Comparison of ENCODE assay signal across 8 mouse cellular contexts in the genomic region with DNA sequence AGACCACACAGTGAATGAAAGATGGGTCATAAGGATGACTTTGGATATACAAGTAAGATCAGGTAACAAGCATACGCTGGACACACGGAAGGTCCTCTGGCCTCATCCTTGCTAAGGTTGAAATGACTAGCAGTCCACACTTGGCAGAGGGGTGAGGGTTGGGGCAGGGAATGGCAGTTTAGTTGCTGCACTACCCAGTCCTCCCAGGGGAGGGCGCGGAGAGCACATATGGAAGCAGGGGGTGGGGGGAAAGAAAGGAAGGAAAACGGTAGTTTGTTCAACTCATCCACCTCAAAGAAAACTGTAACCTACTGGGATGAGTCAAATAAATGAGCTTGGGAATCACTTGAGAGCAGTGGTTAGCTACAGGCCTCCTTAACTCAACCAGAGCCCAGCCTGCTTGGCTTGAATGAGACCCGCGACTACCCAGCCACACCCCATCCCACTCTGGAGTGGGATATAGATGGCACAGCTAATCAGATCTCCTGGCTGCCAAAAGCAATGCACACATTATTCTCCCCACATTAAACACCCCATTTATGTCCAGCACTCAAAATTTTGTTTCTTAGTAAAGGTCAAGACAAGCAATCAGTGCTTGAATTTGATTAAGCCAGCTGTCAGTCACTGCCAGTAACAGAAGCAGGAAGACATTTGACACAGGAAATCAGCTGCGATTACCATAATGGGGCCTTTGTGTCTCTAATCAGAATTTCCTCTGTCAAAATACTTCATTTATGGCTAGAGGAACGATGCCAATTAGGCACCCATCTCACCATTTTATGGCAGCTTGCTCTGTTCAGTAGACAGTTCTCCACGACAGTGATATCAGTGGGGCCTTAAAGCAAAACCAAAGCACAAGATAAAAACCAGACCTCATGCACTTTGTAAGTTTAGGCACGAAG. TPM values are rescaled to one million over a fixed set of nuclear protein-coding genes. Genes with fewer than 3 reads are reported as not detected.
DNase-seq lines count a peak whose midpoint lies in the region; ATAC-seq lines count a peak whose summit lies in the region.

No protein-coding gene starts in this region.

- peak; percentile 91 for DNase-seq in heart, adult 11 months
- DNase-seq in heart, adult 8-10 months (ENCODE audit: low spot score): no peak
- DNase-seq in urinary bladder, adult 2 months (ENCODE audit: low spot score): peak; percentile 27
- DNase-seq in urinary bladder, postnatal 4 days (ENCODE audit: low spot score in 2 of 2): no peak
- DNase-seq in embryonic facial prominence, embryonic 11.5 days (ENCODE audit: low spot score): peak; percentile 66
- DNase-seq in hindbrain, embryonic 14.5 days (ENCODE audit: low spot score): no peak
- peak; percentile 35 for DNase-seq in urinary bladder, postnatal 25 days (ENCODE audit: low spot score)

- no peaks in the 10 kb centered on the region for H3K27me3 ChIP-seq in embryonic facial prominence, embryonic 11.5 days (ENCODE audit: control insufficient read depth, insufficient read depth, low read length)
- H3K27me3 ChIP-seq in hindbrain, embryonic 14.5 days (ENCODE audit: control insufficient read depth, insufficient read depth, low read length): no peaks in the 10 kb centered on the region

- no peak overlapping the region for H3K27ac ChIP-seq in embryonic facial prominence, embryonic 11.5 days (replicated peaks; ENCODE audit: low read depth, low read length)
- no peak overlapping the region for H3K27ac ChIP-seq in hindbrain, embryonic 14.5 days

- no peak overlapping the region for H3K4me3 ChIP-seq in embryonic facial prominence, embryonic 11.5 days (ENCODE audit: low read depth, low read length)
- no peak overlapping the region for H3K4me3 ChIP-seq in hindbrain, embryonic 14.5 days (replicated peaks; ENCODE audit: low read length)

- H3K9ac ChIP-seq in embryonic facial prominence, embryonic 11.5 days (replicated peaks; ENCODE audit: low read length): no peak overlapping the region
- no peak overlapping the region for H3K9ac ChIP-seq in hindbrain, embryonic 14.5 days

- no peaks in the 10 kb centered on the region for H3K36me3 ChIP-seq in embryonic facial prominence, embryonic 11.5 days (replicated peaks; ENCODE audit: control insufficient read depth, insufficient read depth, low read depth, low read length)
- no peaks in the 10 kb centered on the region for H3K36me3 ChIP-seq in hindbrain, embryonic 14.5 days (replicated peaks; ENCODE audit: control insufficient read depth, insufficient read depth)

- no peaks in the 10 kb centered on the region for H3K4me1 ChIP-seq in embryonic facial prominence, embryonic 11.5 days (ENCODE audit: control insufficient read depth, insufficient read depth, low read length)
- no peaks in the 10 kb centered on the region for H3K4me1 ChIP-seq in hindbrain, embryonic 14.5 days (replicated peaks; ENCODE audit: control insufficient read depth, insufficient read depth, low read length)

- 40% methylated on average over 11 of the region's 11 CpGs for WGBS in embryonic facial prominence, embryonic 11.5 days
- WGBS in hindbrain, embryonic 14.5 days: 61% methylated on average over 11 of the region's 11 CpGs

- no peaks in the 10 kb centered on the region for H3K9me3 ChIP-seq in embryonic facial prominence, embryonic 11.5 days (replicated peaks; ENCODE audit: control insufficient read depth, low read length)
- no peaks in the 10 kb centered on the region for H3K9me3 ChIP-seq in hindbrain, embryonic 14.5 days (ENCODE audit: control insufficient read depth, low read length)

- no peak overlapping the region for H3K4me2 ChIP-seq in embryonic facial prominence, embryonic 11.5 days (ENCODE audit: low read depth, low read length)
- H3K4me2 ChIP-seq in hindbrain, embryonic 14.5 days (replicated peaks): 0 out of 2 replicates have a peak overlapping the region, but pooled peaks have one; percentile 6

- ATAC-seq in embryonic facial prominence, embryonic 11.5 days (replicated peaks; ENCODE audit: insufficient number of reproducible peaks, low FRiP score, low TSS enrichment, low read depth): no peak
- no peak for ATAC-seq in hindbrain, embryonic 14.5 days (ENCODE audit: low FRiP score)
- ATAC-seq in megakaryocyte-erythroid progenitor cell, adult 5-6 weeks (replicated peaks; ENCODE audit: low FRiP score, low TSS enrichment, poor library complexity, severe bottlenecking): peak; percentile 79

RNA-seq across cellular contexts. Expression of gene Prokr1, which starts 24.5 kb away (rescaled TPM):
- total RNA-seq in heart, adult 8-10 months (2022): under 1 TPM; 0.62 to 0.68 (median 0.66) TPM
- 0.72 and 1.2 TPM in 2 replicates for polyA plus RNA-seq in urinary bladder, adult 2 months (2012; rRNA removed)
- polyA plus RNA-seq in embryonic facial prominence, embryonic 11.5 days (2014; fragmentation: Nextera tagmentation; extraction: Ambion mirVana): 1.2 and 2.1 TPM in 2 replicates
- 1.7 and 2.7 TPM in 2 replicates for polyA plus RNA-seq in hindbrain, embryonic 14.5 days (2014; fragmentation: Nextera tagmentation; extraction: Ambion mirVana)
- 0.27 and 2.0 TPM in 2 replicates for total RNA-seq in megakaryocyte-erythroid progenitor cell, adult 5-6 weeks (2014; fragmentation: Nextera tagmentation)
- 0.85 and 1.4 TPM in 2 replicates for total RNA-seq in megakaryocyte-erythroid progenitor cell, adult 5-6 weeks (2017)

RNA-seq across cellular contexts. Expression of gene Aplf, which starts 56.9 kb away (rescaled TPM):
- 1 to 10 TPM; 2.2 to 3.0 (median 2.7) TPM for total RNA-seq in heart, adult 8-10 months (2022)
- polyA plus RNA-seq in urinary bladder, adult 2 months (2012; rRNA removed): 7.5 and 8.1 TPM in 2 replicates
- polyA plus RNA-seq in embryonic facial prominence, embryonic 11.5 days (2014; fragmentation: Nextera tagmentation; extraction: Ambion mirVana): 15.4 and 20.3 TPM in 2 replicates
- polyA plus RNA-seq in hindbrain, embryonic 14.5 days (2014; fragmentation: Nextera tagmentation; extraction: Ambion mirVana): 9.9 TPM in 2 replicates
- 33.8 and 34.2 TPM in 2 replicates for total RNA-seq in megakaryocyte-erythroid progenitor cell, adult 5-6 weeks (2014; fragmentation: Nextera tagmentation)
- 44.0 and 61.1 TPM in 2 replicates for total RNA-seq in megakaryocyte-erythroid progenitor cell, adult 5-6 weeks (2017)

Comparison
In these comparisons a context has a peak if more than half of its experiments do, and no peak if none do; other contexts are left out.
1. DNase-seq: peak in heart, adult 11 months (single experiment), urinary bladder, adult 2 months (single experiment), embryonic facial prominence, embryonic 11.5 days (single experiment) and urinary bladder, postnatal 25 days (single experiment); none in heart, adult 8-10 months (single experiment), urinary bladder, postnatal 4 days (0 of 2) and hindbrain, embryonic 14.5 days (single experiment).